Mouse (Mus musculus) inflammation-experienced regulatory T-cells, adult 6 months (primary cell): ENCODE data around the gene Sec24d. TPM values are rescaled to one million over a fixed set of nuclear protein-coding genes. Genes with fewer than 3 reads are reported as not detected.

Source experiments
- ATAC-seq: one replicate; pipeline ENCODE4 v1.8.0; 2017
- polyA plus RNA-seq, 3 experiments: library from polyadenylated mRNA; unstranded; fragments of 100-300 nt; shearing (Covaris generic); gene quantifications; one replicate each; pipeline ENCODE4 v1.2.1; 2017

Gene Sec24d
- polyA plus RNA-seq, 3 experiments from 2014 or later: 17.3 to 30.5 (median 21.5) TPM

DNA sequence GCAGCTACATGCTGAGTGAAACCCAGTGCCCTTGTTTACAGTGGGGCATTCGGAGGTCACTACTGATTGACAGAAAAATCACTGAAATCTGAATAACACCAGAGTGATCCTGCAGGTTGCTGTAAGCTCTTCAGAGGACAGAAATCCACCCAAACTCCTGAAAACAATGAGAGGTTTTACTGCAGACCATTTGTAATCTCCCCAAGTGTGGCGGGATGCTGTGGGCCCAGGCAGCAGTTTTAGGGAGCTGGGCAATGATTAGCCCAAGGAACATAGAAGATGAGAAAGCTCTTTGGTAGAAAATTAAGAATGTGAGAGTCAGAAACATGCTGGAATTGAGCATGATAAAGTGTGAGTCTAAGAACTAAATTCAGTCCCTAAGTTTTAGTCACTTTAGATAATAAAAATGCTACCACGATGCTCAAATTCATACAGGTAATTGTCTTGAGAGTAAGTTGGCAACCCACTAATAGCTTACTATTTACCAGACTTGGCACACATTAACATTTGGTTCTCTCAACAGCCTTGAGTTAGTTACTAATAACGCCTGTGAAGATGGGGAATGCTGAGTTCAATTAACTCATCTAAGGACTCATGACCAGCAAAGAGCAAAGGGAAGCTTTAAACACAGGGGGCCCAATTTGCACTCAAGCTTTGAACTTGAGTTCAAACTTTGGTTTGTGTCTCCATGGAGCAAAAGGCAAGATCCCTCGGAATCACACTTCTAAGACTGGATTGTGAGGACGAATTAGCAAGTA is 144.7 kb downstream of the Sec24d start:
- ATAC-seq: no peak

DNA sequence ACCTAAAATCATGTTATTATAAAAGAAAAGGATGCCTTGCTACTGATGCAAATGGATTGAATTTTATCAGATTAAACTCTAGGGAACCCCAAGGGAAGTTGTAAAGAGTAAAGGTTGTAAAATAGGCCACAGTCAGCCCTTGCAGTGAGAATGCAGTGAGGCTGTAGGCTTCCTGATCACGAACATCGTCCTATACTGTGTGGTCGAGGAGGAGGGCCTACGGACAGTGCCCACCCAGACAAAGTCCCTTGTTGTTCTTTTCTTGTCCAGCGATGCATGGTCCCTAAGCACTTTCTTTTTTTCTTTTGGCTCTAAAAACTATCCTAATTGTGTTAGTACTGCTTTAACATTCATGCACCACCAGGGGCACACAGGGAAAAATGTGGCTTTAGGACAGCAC is 145.9 kb downstream of the Sec24d start:
- no peak for ATAC-seq

Other genes starting within 250 kb of the Sec24d start
- gene Myoz2, start 232.4 kb upstream of the Sec24d start, polyA plus RNA-seq: not detected
- not detected for gene Synpo2, start 31.3 kb upstream of the Sec24d start, polyA plus RNA-seq
- 10 to 100 TPM; 16.9 to 20.7 (median 17.7) TPM for gene Mettl14, start 118.7 kb downstream of the Sec24d start, polyA plus RNA-seq
- gene Prss12, start 179.5 kb downstream of the Sec24d start, polyA plus RNA-seq: 1 to 10 TPM in 1 of 3 experiments, under 1 TPM in 2; 0.45 to 1.1 (median 0.65) TPM